Mouse (Mus musculus) stomach, embryonic 16.5 days (tissue): ENCODE measurements around the gene Ctbp2. TPM values are rescaled to one million over a fixed set of nuclear protein-coding genes. Genes with fewer than 3 reads are reported as not detected.

Experiments
- ATAC-seq: fragments of 200-750 bp; cut with Nextera tagmentation; 2 replicates; pipeline ENCODE4 v1.8.0; 2017; ENCODE audit warnings: moderate number of reproducible peaks, moderate TSS enrichment; ENCODE audit not compliant: insufficient read depth, low FRiP score
- H3K27ac ChIP-seq: fragments of 300-500 bp; sonication (generic); 2 replicates; pipeline ENCODE4 v1.5.1; 2014; ENCODE audit warnings: low read length
- H3K27me3 ChIP-seq: fragments of 300-500 bp; sonication (generic); 2 replicates; pipeline ENCODE4 v1.6.1; 2014; ENCODE audit warnings: low read length, control low read depth, mixed read lengths; ENCODE audit not compliant: control insufficient read depth, insufficient read depth
- H3K36me3 ChIP-seq: fragments of 300-500 bp; sonication (generic); 2 replicates; pipeline ENCODE4 v1.6.1; 2014; ENCODE audit warnings: low read length; ENCODE audit not compliant: control insufficient read depth, insufficient read depth
- H3K4me1 ChIP-seq: fragments of 300-500 bp; sonication (generic); 2 replicates; pipeline ENCODE4 v1.6.1; 2014; ENCODE audit warnings: low read length, control low read depth, mixed read lengths; ENCODE audit not compliant: control insufficient read depth, insufficient read depth
- H3K4me2 ChIP-seq: fragments of 300-500 bp; sonication (generic); 2 replicates; pipeline ENCODE4 v1.6.1; 2014; ENCODE audit warnings: low read depth, low read length, mixed read lengths
- H3K4me3 ChIP-seq: fragments of 300-500 bp; sonication (generic); replicated peaks from 2 replicates; pipeline ENCODE4 v1.5.1; 2014; ENCODE audit warnings: mild to moderate bottlenecking, low read length
- H3K9ac ChIP-seq: fragments of 300-500 bp; sonication (generic); 2 replicates; pipeline ENCODE4 v1.6.1; 2014; ENCODE audit warnings: low read length
- H3K9me3 ChIP-seq: fragments of 300-500 bp; sonication (generic); replicated peaks from 2 replicates; pipeline ENCODE4 v1.6.1; 2016; ENCODE audit warnings: low read length, control low read depth; ENCODE audit not compliant: control insufficient read depth
- WGBS: fragments of 180-500 bp; shearing (Covaris S2); extraction: QIAGEN DNeasy Blood & Tissue Kit; methylation state at CpG from one replicate; pipeline ENCODE4 v1.1.7; 2014; 5-methylcytosine and 5-hydroxymethylcytosine counted together
- polyA plus RNA-seq: library from polyadenylated mRNA; unstranded; fragments of >200 nt; fragmentation: Nextera tagmentation; extraction: Ambion mirVana; gene quantifications from 2 replicates; pipeline ENCODE4 v1.2.1, GENCODE M21; 2015

Gene Ctbp2
- 72.6 and 79.3 TPM in 2 replicates for polyA plus RNA-seq

DNA sequence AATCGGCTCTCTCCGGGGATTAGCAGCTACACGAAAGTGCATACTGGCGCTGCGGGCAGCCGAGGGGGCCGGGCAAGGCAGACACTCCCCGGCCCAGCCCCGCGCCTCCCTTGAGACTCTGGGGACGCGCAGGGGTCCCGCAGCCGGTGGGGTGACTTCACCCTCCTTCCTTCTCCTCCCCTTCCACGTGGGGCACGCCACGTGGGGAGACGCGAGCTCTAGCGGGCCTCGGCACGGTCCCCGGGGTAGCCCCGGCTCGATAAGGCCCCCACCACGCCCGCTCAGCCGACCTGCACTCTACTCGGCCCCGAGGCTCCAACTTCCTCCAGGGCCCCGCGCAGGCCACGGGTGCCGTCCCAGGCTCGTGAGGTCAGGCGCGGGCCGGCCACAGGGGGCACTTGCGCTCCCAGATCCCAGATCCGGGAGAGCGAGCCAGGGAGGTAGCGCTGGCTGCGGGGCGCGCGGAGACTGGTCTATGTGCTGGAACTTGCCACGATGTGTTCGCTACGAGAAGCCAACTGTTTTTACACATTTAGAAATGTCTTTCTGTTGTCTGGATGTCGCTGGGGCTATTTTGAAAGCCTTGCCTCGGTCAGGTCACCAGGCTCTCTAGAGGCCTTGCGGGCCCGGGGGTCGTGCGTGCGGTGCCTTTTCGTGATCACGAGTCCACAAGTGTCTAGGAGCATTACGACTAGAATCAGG lies at the start of gene Ctbp2:
TSS of gene Ctbp2 (minus strand) at position 356 of the 702 bp plus-strand sequence.
- Histone ChIP-seq H3K9me3 (no peaks in the 10 kb centered on the region), H3K27ac (peak within 1 kb of the TSS; percentile 100), H3K27me3 (no peaks in the 10 kb centered on the region), H3K4me2 (peak within 1 kb of the TSS; percentile 83), H3K4me1 (peaks cover 9% of the 10 kb centered on the region), H3K4me3 (peak within 1 kb of the TSS; percentile 69), H3K36me3 (no peaks in the 10 kb centered on the region), H3K9ac (peak within 1 kb of the TSS; percentile 98)
- ATAC-seq: peak; percentile 90
- under 1% methylated on average over 59 of the region's 59 CpGs for WGBS

- Histone ChIP-seq H3K36me3 (no peaks in the 10 kb centered on the region), H3K4me1 (peaks cover 2% of the 10 kb centered on the region; the same call in 1 of the 2 replicates), H3K9ac (no peak overlapping the region), H3K4me2 (no peak overlapping the region), H3K9me3 (no peaks in the 10 kb centered on the region), H3K27me3 (no peaks in the 10 kb centered on the region), H3K27ac (peak overlapping the region; percentile 3; the same call in 1 of the 2 replicates), H3K4me3 (no peak overlapping the region)
- WGBS: 81% methylated on average over 4 of the region's 4 CpGs
- peak; percentile 28; the same call in 1 of the 2 replicates for ATAC-seq
These were observed 47.4 kb upstream of the Ctbp2 start for GRCm38 (mm10) chr7:133171403-133172032.

GRCm38 (mm10) chr7:133168928-133169327 lies 44.8 kb upstream of the Ctbp2 start:
- H3K4me2 ChIP-seq: no peak overlapping the region
- WGBS: 78% methylated on average over 3 of the region's 3 CpGs

GRCm38 (mm10) chr7:133167903-133168302 lies 43.7 kb upstream of the Ctbp2 start:
- Histone ChIP-seq H3K36me3 (no peaks in the 10 kb centered on the region), H3K4me2 (no peak overlapping the region), H3K9me3 (no peaks in the 10 kb centered on the region), H3K9ac (no peak overlapping the region), H3K27ac (no peak overlapping the region), H3K4me3 (no peak overlapping the region), H3K4me1 (peaks cover 4% of the 10 kb centered on the region; the same call in 1 of the 2 replicates), H3K27me3 (no peaks in the 10 kb centered on the region)
- WGBS: 63% methylated on average over 2 of the region's 2 CpGs
- no peak for ATAC-seq

More at GRCm38 (mm10) chr7:133168928-133169327, 44.8 kb upstream of the Ctbp2 start:
- Histone ChIP-seq H3K36me3 (no peaks in the 10 kb centered on the region), H3K9ac (no peak overlapping the region), H3K27ac (no peak overlapping the region), H3K9me3 (no peaks in the 10 kb centered on the region), H3K4me1 (peaks cover 4% of the 10 kb centered on the region; the same call in 1 of the 2 replicates), H3K4me3 (no peak overlapping the region), H3K27me3 (no peaks in the 10 kb centered on the region)
- ATAC-seq: no peak

- Histone ChIP-seq H3K4me3 (no peak overlapping the region), H3K4me2 (no peak overlapping the region), H3K36me3 (no peaks in the 10 kb centered on the region), H3K4me1 (peaks cover 27% of the 10 kb centered on the region), H3K27ac (no peak overlapping the region), H3K27me3 (no peaks in the 10 kb centered on the region), H3K9me3 (no peaks in the 10 kb centered on the region), H3K9ac (no peak overlapping the region)
- ATAC-seq: no peak
- 14% methylated on average over 2 of the region's 2 CpGs for WGBS
These were observed 40.6 kb upstream of the Ctbp2 start for GRCm38 (mm10) chr7:133164770-133165169.

DNA sequence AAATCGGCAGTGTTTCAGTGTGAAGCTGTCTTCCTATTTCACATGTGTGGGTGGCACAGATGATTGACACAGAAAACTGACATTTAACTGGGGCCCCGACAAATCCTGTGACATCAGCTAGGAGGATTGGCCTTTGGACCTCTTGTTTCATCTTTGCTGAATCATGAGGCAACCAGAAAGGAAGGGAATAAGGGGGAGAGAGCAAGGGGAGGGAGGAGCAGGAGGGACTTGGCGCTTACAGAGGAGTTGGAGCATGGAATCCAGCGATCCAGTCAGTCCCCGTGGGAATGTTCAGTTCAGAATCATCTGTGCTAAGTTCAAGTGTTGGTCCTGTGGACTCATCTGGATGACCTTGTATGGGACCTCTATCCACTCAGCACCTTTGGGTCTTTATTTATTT lies 38.9 kb upstream of the Ctbp2 start:
- H3K4me1 ChIP-seq: peaks cover 28% of the 10 kb centered on the region
- no peak for ATAC-seq
- no peaks in the 10 kb centered on the region for H3K27me3 ChIP-seq
- 0 out of 2 replicates have a peak overlapping the region, but pooled peaks have one; percentile 7 for H3K27ac ChIP-seq
- H3K4me2 ChIP-seq: no peak overlapping the region
- H3K9ac ChIP-seq: no peak overlapping the region
- no peaks in the 10 kb centered on the region for H3K36me3 ChIP-seq
- 48% methylated on average over 5 of the region's 5 CpGs for WGBS
- H3K9me3 ChIP-seq: no peaks in the 10 kb centered on the region
- no peak overlapping the region for H3K4me3 ChIP-seq

GRCm38 (mm10) chr7:133162131-133162530 lies 38.0 kb upstream of the Ctbp2 start:
- 46% methylated on average over 2 of the region's 2 CpGs for WGBS
- no peaks in the 10 kb centered on the region for H3K36me3 ChIP-seq
- H3K27ac ChIP-seq: peak overlapping the region; percentile 83
- H3K9ac ChIP-seq: no peak overlapping the region
- no peaks in the 10 kb centered on the region for H3K9me3 ChIP-seq
- peak; percentile 42; the same call in 1 of the 2 replicates for ATAC-seq
- H3K4me2 ChIP-seq: no peak overlapping the region; the same call in 1 of the 2 replicates
- no peaks in the 10 kb centered on the region for H3K27me3 ChIP-seq
- no peak overlapping the region for H3K4me3 ChIP-seq
- peaks cover 28% of the 10 kb centered on the region for H3K4me1 ChIP-seq

- Histone ChIP-seq H3K4me2 (no peak overlapping the region; the same call in 1 of the 2 replicates), H3K9me3 (no peaks in the 10 kb centered on the region), H3K4me3 (no peak overlapping the region), H3K9ac (no peak overlapping the region), H3K4me1 (peaks cover 28% of the 10 kb centered on the region), H3K27ac (peak overlapping the region; percentile 83), H3K36me3 (no peaks in the 10 kb centered on the region), H3K27me3 (no peaks in the 10 kb centered on the region)
- peak; percentile 63; the same call in 1 of the 2 replicates for ATAC-seq
- 40% methylated on average over 7 of the region's 7 CpGs for WGBS
These were observed 37.4 kb upstream of the Ctbp2 start for GRCm38 (mm10) chr7:133161362-133162080.
